Mouse (Mus musculus) forebrain, embryonic 14.5 days (tissue): ENCODE results near the gene Crygb. TPM values are rescaled to one million over a fixed set of nuclear protein-coding genes. Genes with fewer than 3 reads are reported as not detected.
"Not testable (repeated sequence)": the region's sequence is repeated elsewhere in the genome, so short reads cannot be mapped to it uniquely, and the experiment has no call there.

Experiments
- ATAC-seq: fragments of 200-750 bp; cut with Nextera tagmentation; 2 replicates; pipeline ENCODE4 v1.8.0; 2017; ENCODE audit warnings: mild to moderate bottlenecking, moderate library complexity
- DNase-seq: peaks from one replicate; pipeline ENCODE4 v3.0.0-alpha.2; 2015; ENCODE audit warnings: low spot score
- H3K27ac ChIP-seq: fragments of 300-500 bp; sonication (generic); 2 replicates; pipeline ENCODE4 v1.5.1; 2014; ENCODE audit warnings: low read depth, mild to moderate bottlenecking, control low read depth, low read length, moderate library complexity
- H3K27me3 ChIP-seq: fragments of 300-500 bp; sonication (generic); replicated peaks from 2 replicates; pipeline ENCODE4 v1.6.1; 2014; ENCODE audit warnings: low read length, control low read depth, mixed read lengths; ENCODE audit not compliant: control insufficient read depth, insufficient read depth
- H3K36me3 ChIP-seq: fragments of 300-500 bp; sonication (generic); 2 replicates; pipeline ENCODE4 v1.6.1; 2014; ENCODE audit warnings: low read length, control low read depth; ENCODE audit not compliant: control insufficient read depth, insufficient read depth
- H3K4me1 ChIP-seq: fragments of 300-500 bp; sonication (generic); 2 replicates; pipeline ENCODE4 v1.6.1; 2014; ENCODE audit warnings: antibody characterized with exemption, low read length, control low read depth; ENCODE audit not compliant: control insufficient read depth, insufficient read depth
- H3K4me2 ChIP-seq: fragments of 300-500 bp; sonication (generic); 2 replicates; pipeline ENCODE4 v1.6.1; 2014; ENCODE audit warnings: mild to moderate bottlenecking, control low read depth, low read length
- H3K4me3 ChIP-seq: fragments of 300-500 bp; sonication (generic); 2 replicates; pipeline ENCODE4 v1.5.1; 2014; ENCODE audit warnings: low read depth, low read length, control low read depth
- H3K9ac ChIP-seq: fragments of 300-500 bp; sonication (generic); 2 replicates; pipeline ENCODE4 v1.6.1; 2014; ENCODE audit warnings: mild to moderate bottlenecking, low read length, control low read depth, moderate library complexity
- H3K9me3 ChIP-seq: fragments of 300-500 bp; sonication (generic); replicated peaks from 2 replicates; pipeline ENCODE4 v1.6.1; 2016; ENCODE audit warnings: low read length, control low read depth, mixed read lengths; ENCODE audit not compliant: control insufficient read depth
- WGBS: fragments of 180-500 bp; shearing (Covaris S2); extraction: QIAGEN DNeasy Blood & Tissue Kit; methylation state at CpG from one replicate; pipeline ENCODE4 v1.1.7; 2014; 5-methylcytosine and 5-hydroxymethylcytosine counted together
- polyA plus RNA-seq: library from polyadenylated mRNA; unstranded; fragments of >200 nt; fragmentation: Nextera tagmentation; extraction: Ambion mirVana; gene quantifications from 2 replicates; pipeline ENCODE4 v1.2.1, GENCODE M21; 2014

Crygb gene
- polyA plus RNA-seq, 1 experiment from 2014 or later, result not detected

GRCm38 (mm10) chr1:65088567-65089356 lies 6.7 kb upstream of the Crygb start:
- Histone ChIP-seq H3K27ac (no peak overlapping the region), H3K9me3 (no peaks in the 10 kb centered on the region), H3K36me3 (no peaks in the 10 kb centered on the region), H3K9ac (no peak overlapping the region), H3K4me2 (no peak overlapping the region), H3K27me3 (no peaks in the 10 kb centered on the region), H3K4me3 (no peak overlapping the region), H3K4me1 (no peaks in the 10 kb centered on the region)
- DNase-seq (no peak), ATAC-seq (no peak)
- 82% methylated on average over 6 of the region's 6 CpGs for WGBS

- Histone ChIP-seq H3K27me3 (no peaks in the 10 kb centered on the region), H3K9me3 (no peaks in the 10 kb centered on the region), H3K27ac (no peak overlapping the region), H3K36me3 (no peaks in the 10 kb centered on the region), H3K9ac (no peak overlapping the region), H3K4me1 (no peaks in the 10 kb centered on the region), H3K4me3 (no peak overlapping the region), H3K4me2 (no peak overlapping the region)
- ATAC-seq (no peak), DNase-seq (peak; percentile 39)
- WGBS, result 22% methylated on average over 5 of the region's 5 CpGs
Observed at GRCm38 (mm10) chr1:65075607-65076006, 6.5 kb downstream of the Crygb start.

GRCm38 (mm10) chr1:65073589-65073988 lies 8.5 kb downstream of the Crygb start, which contains the start of gene Crygc:
Crygc (minus strand) TSS chr1:65073689.
- Histone ChIP-seq H3K27me3 (no peaks in the 10 kb centered on the region), H3K4me3 (no peak within 1 kb of the TSS), H3K36me3 (no peaks in the 10 kb centered on the region), H3K27ac (no peak within 1 kb of the TSS), H3K4me2 (no peak within 1 kb of the TSS), H3K4me1 (no peaks in the 10 kb centered on the region), H3K9ac (no peak within 1 kb of the TSS), H3K9me3 (no peaks in the 10 kb centered on the region)
- ATAC-seq, result no peak
- 59% methylated on average over 6 of the region's 6 CpGs for WGBS
- no peak for DNase-seq

GRCm38 (mm10) chr1:65067842-65068241 lies 14.2 kb downstream of the Crygb start:
- no peaks in the 10 kb centered on the region for H3K4me1 ChIP-seq

GRCm38 (mm10) chr1:65064201-65064600 lies 17.9 kb downstream of the Crygb start:
- no peak overlapping the region for H3K9ac ChIP-seq
- H3K36me3 ChIP-seq, result no peaks in the 10 kb centered on the region
- ATAC-seq (no peak), DNase-seq (peak; percentile 11)
- H3K27me3 ChIP-seq, result no peaks in the 10 kb centered on the region
- H3K4me3 ChIP-seq, result no peak overlapping the region
- H3K4me1 ChIP-seq, result no peaks in the 10 kb centered on the region
- no peak overlapping the region for H3K4me2 ChIP-seq
- H3K27ac ChIP-seq, result no peak overlapping the region
- no peaks in the 10 kb centered on the region for H3K9me3 ChIP-seq
- 79% methylated on average over 15 of the region's 15 CpGs for WGBS

More at GRCm38 (mm10) chr1:65067842-65068241, 14.2 kb downstream of the Crygb start:
- Histone ChIP-seq H3K27me3 (no peaks in the 10 kb centered on the region), H3K9me3 (no peaks in the 10 kb centered on the region), H3K4me3 (no peak overlapping the region), H3K4me2 (no peak overlapping the region), H3K36me3 (no peaks in the 10 kb centered on the region), H3K9ac (no peak overlapping the region), H3K27ac (no peak overlapping the region)
- DNase-seq (no peak), ATAC-seq (no peak)

GRCm38 (mm10) chr1:65063352-65063751 lies 18.7 kb downstream of the Crygb start, which contains the start of gene Crygd:
Crygd (minus strand) TSS chr1:65063452.
- no peak for ATAC-seq
- 25% methylated on average over 8 of the region's 8 CpGs for WGBS

GRCm38 (mm10) chr1:65052140-65052539 lies 29.9 kb downstream of the Crygb start:
- H3K4me1 ChIP-seq, result no peaks in the 10 kb centered on the region
- DNase-seq (no peak), ATAC-seq (no peak)
- no peak overlapping the region for H3K4me3 ChIP-seq
- 30% methylated on average over 2 of the region's 2 CpGs for WGBS
- no peaks in the 10 kb centered on the region for H3K27me3 ChIP-seq
- H3K9ac ChIP-seq, result no peak overlapping the region
- H3K36me3 ChIP-seq, result no peaks in the 10 kb centered on the region
- no peak overlapping the region for H3K27ac ChIP-seq
- no peak overlapping the region for H3K4me2 ChIP-seq
- H3K9me3 ChIP-seq, result no peaks in the 10 kb centered on the region

More at GRCm38 (mm10) chr1:65063352-65063751, 18.7 kb downstream of the Crygb start, which contains the start of gene Crygd:
- no peak within 1 kb of the TSS for H3K4me3 ChIP-seq
- no peak for DNase-seq
- no peak within 1 kb of the TSS for H3K9ac ChIP-seq
- H3K27me3 ChIP-seq, result no peaks in the 10 kb centered on the region
- no peaks in the 10 kb centered on the region for H3K36me3 ChIP-seq
- no peak within 1 kb of the TSS for H3K27ac ChIP-seq
- H3K4me2 ChIP-seq, result no peak within 1 kb of the TSS
- H3K9me3 ChIP-seq, result no peaks in the 10 kb centered on the region
- H3K4me1 ChIP-seq, result no peaks in the 10 kb centered on the region

- no peak overlapping the region for H3K9ac ChIP-seq
- no peaks in the 10 kb centered on the region for H3K4me1 ChIP-seq
- no peak for DNase-seq
- no peak overlapping the region for H3K4me3 ChIP-seq
- no peak overlapping the region for H3K27ac ChIP-seq
- ATAC-seq, result no peak
- H3K27me3 ChIP-seq, result no peaks in the 10 kb centered on the region
- H3K9me3 ChIP-seq, result no peaks in the 10 kb centered on the region
- WGBS, result 56% methylated on average over 7 of the region's 7 CpGs
- H3K36me3 ChIP-seq, result no peaks in the 10 kb centered on the region
- no peak overlapping the region for H3K4me2 ChIP-seq
Observed at GRCm38 (mm10) chr1:65051696-65052095, 30.4 kb downstream of the Crygb start.

- not testable (repeated sequence) for H3K36me3 ChIP-seq, H3K27me3 ChIP-seq, H3K27ac ChIP-seq, H3K4me1 ChIP-seq, DNase-seq, H3K9ac ChIP-seq, H3K4me3 ChIP-seq, H3K4me2 ChIP-seq, H3K9me3 ChIP-seq
- peak; percentile 44; the same call in 1 of the 2 replicates for ATAC-seq
- WGBS, result 17% methylated on average over 8 of the region's 12 CpGs
Observed at GRCm38 (mm10) chr1:65050952-65051351, 31.1 kb downstream of the Crygb start, which contains the start of gene Cryge. Cryge (minus strand) TSS chr1:65051149.
